Mouse (Mus musculus) lung, postnatal 25 days (tissue): ENCODE measurements around the gene Rhox2g.
"Not testable (repeated sequence)": the region's sequence is repeated elsewhere in the genome, so short reads cannot be mapped to it uniquely, and the experiment has no call there.

ENCODE experiments used
- DNase-seq: peaks from one replicate; pipeline ENCODE4 v3.0.0; 2022; ENCODE audit warnings: low spot score

The Rhox2g gene

GRCm38 (mm10) chrX:37643370-37643769 is at the start of gene Rhox2g:
Gene Rhox2g, minus strand, starts transcription at chrX:37643470.
- not testable (repeated sequence) for DNase-seq

GRCm38 (mm10) chrX:37692261-37692660 is 49.0 kb upstream of the Rhox2g start:
- no peak for DNase-seq

- no peak for DNase-seq
These were observed 39.9 kb upstream of the Rhox2g start for GRCm38 (mm10) chrX:37683031-37683715.

GRCm38 (mm10) chrX:37673177-37673576 is 29.9 kb upstream of the Rhox2g start, which contains the start of gene Rhox2h:
Gene Rhox2h, minus strand, starts transcription at chrX:37673277.
- DNase-seq = not testable (repeated sequence)

- not testable (repeated sequence) for DNase-seq
These were observed 25.4 kb upstream of the Rhox2g start, which contains the start of gene Rhox3h for GRCm38 (mm10) chrX:37668664-37669063. Gene Rhox3h, minus strand, starts transcription at chrX:37668764.

- not testable (repeated sequence) for DNase-seq
These were observed 8.0 kb upstream of the Rhox2g start, which contains the start of gene Rhox4g for GRCm38 (mm10) chrX:37651227-37651626. Gene Rhox4g, minus strand, starts transcription at chrX:37651327.

- DNase-seq = not testable (repeated sequence)
These were observed 14.8 kb downstream of the Rhox2g start, which contains the start of gene Rhox3g for GRCm38 (mm10) chrX:37628512-37628911. Gene Rhox3g, minus strand, starts transcription at chrX:37628612.

- not testable (repeated sequence) for DNase-seq
These were observed 35.7 kb downstream of the Rhox2g start, which contains the start of gene Rhox4f for GRCm38 (mm10) chrX:37607604-37608003. Gene Rhox4f, minus strand, starts transcription at chrX:37607704.
